Mouse (Mus musculus) small intestine, adult 2 months (tissue): Measurements from ENCODE around the gene Tfeb.

ENCODE experiments used
- CTCF ChIP-seq: fragments of 200-500 bp; IDR thresholded peaks from 2 replicates; pipeline ENCODE4 v1.5.1; 2012; ENCODE audit warnings: low read depth, mild to moderate bottlenecking, control low read depth, inconsistent platforms, low read length, moderate library complexity, mixed read lengths; ENCODE audit not compliant: insufficient replicate concordance, insufficient read length; ENCODE audit errors: extremely low read depth
- POLR2A ChIP-seq: fragments of 200-500 bp; IDR thresholded peaks from 2 replicates; pipeline ENCODE4 v1.6.1; 2012; ENCODE audit warnings: low read depth, mild to moderate bottlenecking, control low read depth, inconsistent platforms, low read length, moderate library complexity

- TF ChIP-seq POLR2A = no peak
- no peak for TF ChIP-seq CTCF
Observed at GRCm38 (mm10) chr17:47699055-47699454, 37.8 kb upstream of the Tfeb start.
